In genomic region chr9:13826391-13826805, GRCm38 (mm10) we compare ENCODE assay signal across 8 mouse cellular contexts. TPM values are rescaled to one million over a fixed set of nuclear protein-coding genes. Genes with fewer than 3 reads are reported as not detected.
DNase-seq lines count a peak whose midpoint lies in the region; ATAC-seq and TF ChIP-seq lines count a peak whose summit lies in the region.

No protein-coding gene starts in this region.

- no peak for TF ChIP-seq EP300 in MEL (IDR thresholded peaks at IDR 0.05; ENCODE audit: low read depth in 1 of 2, low read length in 2 of 2)

- no peaks in the 10 kb centered on the region for H3K27me3 ChIP-seq in MEL (ENCODE audit: control insufficient read depth in 1 of 2, insufficient read depth in 2 of 2, low read length in 2 of 2)
- H3K27me3 ChIP-seq in erythroblast, embryonic 14.5 days (ENCODE audit: control insufficient read depth): no peaks in the 10 kb centered on the region
- H3K27me3 ChIP-seq in intestine, embryonic 16.5 days (replicated peaks; ENCODE audit: control insufficient read depth, insufficient read depth, low read length): no peaks in the 10 kb centered on the region
- no peaks in the 10 kb centered on the region for H3K27me3 ChIP-seq in liver, embryonic 16.5 days (ENCODE audit: control insufficient read depth, insufficient read depth, low read depth, low read length)
- H3K27me3 ChIP-seq in neural tube, embryonic 12.5 days (replicated peaks): no peaks in the 10 kb centered on the region

- DNase-seq in heart, adult 18-20 months: peak; percentile 63 to 75
- no peak for DNase-seq in heart, adult 11 months
- DNase-seq in MEL (ENCODE audit: low read depth, low spot score): peak; percentile 88
- DNase-seq in thymus, postnatal 36 days: peak; percentile 69 to 76

- peak; percentile 39 for ATAC-seq in intestine, embryonic 16.5 days
- peak; percentile 15; the same call in 1 of the 2 replicates for ATAC-seq in liver, embryonic 16.5 days (ENCODE audit: low read depth)
- ATAC-seq in neural tube, embryonic 12.5 days (ENCODE audit: low FRiP score, low read depth): peak; percentile 14

- H3K4me3 ChIP-seq in MEL (ENCODE audit: control insufficient read depth in 1 of 2, insufficient read depth in 1 of 2, low read depth in 2 of 2, low read length in 2 of 2): peak overlapping the region; percentile 83 to 93
- H3K4me3 ChIP-seq in erythroblast, embryonic 14.5 days (replicated peaks): peak overlapping the region; percentile 80
- H3K4me3 ChIP-seq in intestine, embryonic 16.5 days (ENCODE audit: low read length): peak overlapping the region; percentile 90
- H3K4me3 ChIP-seq in liver, embryonic 16.5 days (ENCODE audit: low read depth, low read length): peak overlapping the region; percentile 71
- peak overlapping the region; percentile 80 for H3K4me3 ChIP-seq in neural tube, embryonic 12.5 days

- peaks cover 16 to 18% of the 10 kb centered on the region in 2 experiments for H3K4me1 ChIP-seq in MEL (ENCODE audit: control insufficient read depth in 1 of 2, insufficient read depth in 2 of 2, low read length in 2 of 2)
- H3K4me1 ChIP-seq in erythroblast, embryonic 14.5 days (ENCODE audit: control insufficient read depth): peaks cover 37% of the 10 kb centered on the region
- peaks cover 13% of the 10 kb centered on the region for H3K4me1 ChIP-seq in intestine, embryonic 16.5 days (ENCODE audit: control insufficient read depth, insufficient read depth, low read length)
- H3K4me1 ChIP-seq in liver, embryonic 16.5 days (ENCODE audit: control insufficient read depth, low read depth, low read length): peaks cover 15% of the 10 kb centered on the region
- H3K4me1 ChIP-seq in neural tube, embryonic 12.5 days: peaks cover 16% of the 10 kb centered on the region

- no peaks in the 10 kb centered on the region for H3K9me3 ChIP-seq in MEL (replicated peaks; ENCODE audit: insufficient read depth, low read length)
- H3K9me3 ChIP-seq in erythroblast, embryonic 14.5 days (ENCODE audit: control insufficient read depth, low read length): no peaks in the 10 kb centered on the region
- no peaks in the 10 kb centered on the region for H3K9me3 ChIP-seq in intestine, embryonic 16.5 days (ENCODE audit: control insufficient read depth, low read length)
- no peaks in the 10 kb centered on the region for H3K9me3 ChIP-seq in liver, embryonic 16.5 days (replicated peaks; ENCODE audit: control insufficient read depth, low read length)
- H3K9me3 ChIP-seq in neural tube, embryonic 12.5 days: no peaks in the 10 kb centered on the region

- peak overlapping the region; percentile 83 for H3K27ac ChIP-seq in MEL (ENCODE audit: control insufficient read depth, low read depth, low read length)
- H3K27ac ChIP-seq in intestine, embryonic 16.5 days (ENCODE audit: low read length): peak overlapping the region; percentile 99
- H3K27ac ChIP-seq in liver, embryonic 16.5 days (ENCODE audit: low read length): peak overlapping the region; percentile 99
- peak overlapping the region; percentile 92 for H3K27ac ChIP-seq in neural tube, embryonic 12.5 days

- H3K79me2 ChIP-seq in MEL (ENCODE audit: control insufficient read depth, insufficient read depth, low read length, poor library complexity): peaks cover 54% of the 10 kb centered on the region

- H3K36me3 ChIP-seq in MEL (ENCODE audit: control insufficient read depth in 1 of 2, insufficient read depth in 2 of 2, low read length in 2 of 2): peaks cover 41 to 42% of the 10 kb centered on the region in 2 experiments
- peaks cover 63% of the 10 kb centered on the region for H3K36me3 ChIP-seq in erythroblast, embryonic 14.5 days (ENCODE audit: control insufficient read depth)
- no peaks in the 10 kb centered on the region for H3K36me3 ChIP-seq in intestine, embryonic 16.5 days (ENCODE audit: control insufficient read depth, insufficient read depth, low read length)
- peaks cover 7% of the 10 kb centered on the region for H3K36me3 ChIP-seq in liver, embryonic 16.5 days (ENCODE audit: control insufficient read depth, insufficient read depth)
- peaks cover 13% of the 10 kb centered on the region for H3K36me3 ChIP-seq in neural tube, embryonic 12.5 days

- TF ChIP-seq RAD21 in MEL (IDR thresholded peaks at IDR 0.05; ENCODE audit: low read depth, low read length): no peak

- WGBS in intestine, embryonic 16.5 days: under 1% methylated on average over 31 of the region's 31 CpGs
- under 1% methylated on average over 31 of the region's 31 CpGs for WGBS in liver, embryonic 16.5 days (ENCODE audit: insufficient replicate concordance)
- WGBS in neural tube, embryonic 12.5 days: under 1% methylated on average over 31 of the region's 31 CpGs

- no peak for TF ChIP-seq POLR2A in MEL (IDR thresholded peaks at IDR 0.05; ENCODE audit: control insufficient read depth in 1 of 2, insufficient read depth in 1 of 2, low read depth in 1 of 2, low read length in 2 of 2, poor library complexity in 1 of 2)

- peak overlapping the region; percentile 84 for H3K9ac ChIP-seq in MEL (ENCODE audit: control insufficient read depth, low read depth, low read length, poor library complexity, severe bottlenecking)
- peak overlapping the region; percentile 92 for H3K9ac ChIP-seq in intestine, embryonic 16.5 days (ENCODE audit: low read depth, low read length)
- H3K9ac ChIP-seq in liver, embryonic 16.5 days (ENCODE audit: low read depth, low read length): peak overlapping the region; percentile 97
- H3K9ac ChIP-seq in neural tube, embryonic 12.5 days: peak overlapping the region; percentile 85

- no peak for TF ChIP-seq CTCF in MEL (IDR thresholded peaks at IDR 0.05 in 2 of 3, conservative IDR thresholded peaks at IDR 0.05 in 1 of 3; ENCODE audit: control insufficient read depth in 1 of 3, insufficient read depth in 1 of 3, low read depth in 2 of 3, low read length in 3 of 3, poor library complexity in 1 of 3, severe bottlenecking in 1 of 3)

- peak overlapping the region; percentile 76 for H3K4me2 ChIP-seq in intestine, embryonic 16.5 days (ENCODE audit: low read depth, low read length)
- H3K4me2 ChIP-seq in liver, embryonic 16.5 days (ENCODE audit: low read depth, low read length): peak overlapping the region; percentile 79
- peak overlapping the region; percentile 83 for H3K4me2 ChIP-seq in neural tube, embryonic 12.5 days (replicated peaks)

TF ChIP-seq in MEL, 35 proteins besides CTCF, POLR2A, EP300 and RAD21:
- no peak for TF ChIP-seq MAFK (IDR thresholded peaks at IDR 0.05; ENCODE audit: borderline replicate concordance, low read depth, low read length)
- TF ChIP-seq JUND (IDR thresholded peaks at IDR 0.05; ENCODE audit: low read depth, low read length): no peak
- no peak for TF ChIP-seq ZNF384 (IDR thresholded peaks at IDR 0.05; ENCODE audit: low read depth, low read length)
- TF ChIP-seq MAZ (IDR thresholded peaks at IDR 0.05; ENCODE audit: low read depth, low read length): no peak
- TF ChIP-seq NRF1 (IDR thresholded peaks at IDR 0.05; ENCODE audit: insufficient read depth, low read depth, low read length, poor library complexity, severe bottlenecking): no peak
- no peak for TF ChIP-seq UBTF (IDR thresholded peaks at IDR 0.05; ENCODE audit: borderline replicate concordance, insufficient read depth, low read depth, low read length)
- TF ChIP-seq MAX (IDR thresholded peaks at IDR 0.05; ENCODE audit: low read length): no peak
- no peak for TF ChIP-seq SIN3A (IDR thresholded peaks at IDR 0.05; ENCODE audit: low read length)

RNA-seq across cellular contexts. Expression of gene Cep57, which starts 0.5 kb away (rescaled TPM):
- 1 to 10 TPM; 7.6 to 8.8 TPM for total RNA-seq in heart, adult 18-20 months (2021)
- 89.3 and 98.7 TPM in 2 replicates for total RNA-seq in MEL (2012; rRNA removed)
- 100 to 1,000 TPM; 119 to 142 TPM for polyA plus RNA-seq in MEL (2012; ENCODE audit: insufficient read depth in 1 of 2, insufficient read length in 2 of 2, low read depth in 1 of 2, low replicate concordance in 2 of 2, missing spikeins in 1 of 2)
- 1.5 TPM in 2 replicates for polyA plus RNA-seq in erythroblast, embryonic 14.5 days (2012)
- polyA plus RNA-seq in intestine, embryonic 16.5 days (2015; fragmentation: Nextera tagmentation; extraction: Ambion mirVana): 40.7 and 41.9 TPM in 2 replicates
- 26.8 and 28.0 TPM in 2 replicates for polyA plus RNA-seq in liver, embryonic 16.5 days (2015; fragmentation: Nextera tagmentation; extraction: Ambion mirVana)
- polyA plus RNA-seq in neural tube, embryonic 12.5 days (2016; fragmentation: Nextera tagmentation; extraction: Ambion mirVana): 48.5 and 54.2 TPM in 2 replicates

RNA-seq across cellular contexts. Expression of gene Fam76b, which starts 1.1 kb away (rescaled TPM):
- 1 to 10 TPM; 6.4 to 7.2 TPM for total RNA-seq in heart, adult 18-20 months (2021)
- 27.9 and 32.3 TPM in 2 replicates for total RNA-seq in MEL (2012; rRNA removed)
- polyA plus RNA-seq in MEL (2012; ENCODE audit: insufficient read depth in 1 of 2, insufficient read length in 2 of 2, low read depth in 1 of 2, low replicate concordance in 2 of 2, missing spikeins in 1 of 2): 10 to 100 TPM; 39.2 to 43.8 TPM
- polyA plus RNA-seq in erythroblast, embryonic 14.5 days (2012): 0.30 and 0.64 TPM in 2 replicates
- polyA plus RNA-seq in intestine, embryonic 16.5 days (2015; fragmentation: Nextera tagmentation; extraction: Ambion mirVana): 12.5 and 14.8 TPM in 2 replicates
- 6.6 and 8.5 TPM in 2 replicates for polyA plus RNA-seq in liver, embryonic 16.5 days (2015; fragmentation: Nextera tagmentation; extraction: Ambion mirVana)
- polyA plus RNA-seq in neural tube, embryonic 12.5 days (2016; fragmentation: Nextera tagmentation; extraction: Ambion mirVana): 32.5 and 34.5 TPM in 2 replicates

Comparison
In these comparisons a context has a peak if more than half of its experiments do, and no peak if none do; other contexts are left out.
1. RNA of gene Cep57, which starts 0.5 kb away (polyA plus RNA-seq): 119 to 142 TPM in MEL, 48.5 to 54.2 TPM in neural tube, embryonic 12.5 days, 40.7 to 41.9 TPM in intestine, embryonic 16.5 days and 26.8 to 28.0 TPM in liver, embryonic 16.5 days; 1.5 TPM in erythroblast, embryonic 14.5 days; every median in the first group is over 10 times any median in the second.
2. Peak in every context shown above with its lines, with median percentiles within 50 percentile points of each other: H3K27ac ChIP-seq, H3K4me3 ChIP-seq, H3K9ac ChIP-seq, ATAC-seq and H3K4me2 ChIP-seq.